Mouse (Mus musculus) myocyte (in vitro differentiated cells): ENCODE measurements around the gene Prim1. TPM values are rescaled to one million over a fixed set of nuclear protein-coding genes. Genes with fewer than 3 reads are reported as not detected.

ENCODE experiments used
- H3K27me3 ChIP-seq: one replicate; pipeline ENCODE4 v1.6.1; 2011; ENCODE audit not compliant: control insufficient read depth, insufficient read depth, insufficient read length
- H3K36me3 ChIP-seq: one replicate; pipeline ENCODE4 v1.6.1; 2011; ENCODE audit not compliant: control insufficient read depth, insufficient read depth
- H3K4me2 ChIP-seq: one replicate; pipeline ENCODE4 v1.6.1; 2011; ENCODE audit warnings: low read depth, control low read depth
- H3K4me3 ChIP-seq: one replicate; pipeline ENCODE4 v1.5.1; 2011; ENCODE audit warnings: mild to moderate bottlenecking, control low read depth, moderate library complexity
- H3K79me2 ChIP-seq: one replicate; pipeline ENCODE4 v1.6.1; 2011; ENCODE audit not compliant: control insufficient read depth, insufficient read depth
- H3ac ChIP-seq: one replicate; pipeline ENCODE4 v1.6.1; 2011; ENCODE audit not compliant: control insufficient read depth, insufficient read length
- CEBPB ChIP-seq: IDR thresholded peaks from 2 replicates; pipeline ENCODE4 v1.6.1; 2011; ENCODE audit warnings: mild to moderate bottlenecking, moderate library complexity; ENCODE audit not compliant: poor library complexity, insufficient read depth, severe bottlenecking
- E2F4 ChIP-seq: IDR thresholded peaks from one replicate; pipeline ENCODE4 v1.6.1; 2011; ENCODE audit warnings: mild to moderate bottlenecking, control low read depth, moderate library complexity; ENCODE audit not compliant: insufficient read depth
- MAX ChIP-seq: IDR thresholded peaks from one replicate; pipeline ENCODE4 v1.6.1; 2011; ENCODE audit warnings: low read depth, mild to moderate bottlenecking, control low read depth
- MYOD1 ChIP-seq, 3 experiments: IDR thresholded peaks; one replicate each; pipeline ENCODE4 v1.6.1; 2011; ENCODE audit warnings: control low read depth in 2 of 3, low read depth in 2 of 3, mild to moderate bottlenecking in 2 of 3, moderate library complexity in 1 of 3; ENCODE audit not compliant: insufficient read length in 2 of 3, control insufficient read depth in 1 of 3
- MYOG ChIP-seq, 3 experiments: IDR thresholded peaks; one replicate each; pipeline ENCODE4 v1.6.1; 2011; ENCODE audit warnings: control low read depth in 2 of 3, low read depth in 2 of 3, mild to moderate bottlenecking in 2 of 3; ENCODE audit not compliant: insufficient read length in 2 of 3, control insufficient read depth in 1 of 3, insufficient read depth in 1 of 3
- POLR2AphosphoS2 ChIP-seq: IDR thresholded peaks from one replicate; pipeline ENCODE4 v1.6.1; 2011; ENCODE audit warnings: low read depth, control low read depth; ENCODE audit not compliant: insufficient read length
- REST ChIP-seq: IDR thresholded peaks from one replicate; pipeline ENCODE4 v1.6.1; 2011; ENCODE audit warnings: mild to moderate bottlenecking, control low read depth, moderate library complexity; ENCODE audit not compliant: insufficient read depth, insufficient read length
- SRF ChIP-seq: IDR thresholded peaks from one replicate; pipeline ENCODE4 v1.6.1; 2011; ENCODE audit warnings: low read depth; ENCODE audit not compliant: control insufficient read depth, insufficient read length
- TCF12 ChIP-seq: IDR thresholded peaks from one replicate; pipeline ENCODE4 v1.6.1; 2011; ENCODE audit warnings: mild to moderate bottlenecking, control low read depth; ENCODE audit not compliant: poor library complexity, insufficient read depth, severe bottlenecking
- TCF3 ChIP-seq: IDR thresholded peaks from one replicate; pipeline ENCODE4 v1.6.1; 2011; ENCODE audit warnings: low read depth, control low read depth; ENCODE audit not compliant: insufficient read length
- USF1 ChIP-seq: IDR thresholded peaks from one replicate; pipeline ENCODE4 v1.6.1; 2011; ENCODE audit warnings: low read depth, mild to moderate bottlenecking, control low read depth, moderate library complexity
- polyA plus RNA-seq: library from polyadenylated mRNA; unstranded; fragments of >200 nt; fragmentation: generic; extraction: Trizol; gene quantifications from one replicate; pipeline ENCODE4 v1.2.1, GENCODE M21; 2012; ENCODE audit warnings: missing spikeins

Gene Prim1
- polyA plus RNA-seq, 1 experiment, result 9.1 TPM

DNA sequence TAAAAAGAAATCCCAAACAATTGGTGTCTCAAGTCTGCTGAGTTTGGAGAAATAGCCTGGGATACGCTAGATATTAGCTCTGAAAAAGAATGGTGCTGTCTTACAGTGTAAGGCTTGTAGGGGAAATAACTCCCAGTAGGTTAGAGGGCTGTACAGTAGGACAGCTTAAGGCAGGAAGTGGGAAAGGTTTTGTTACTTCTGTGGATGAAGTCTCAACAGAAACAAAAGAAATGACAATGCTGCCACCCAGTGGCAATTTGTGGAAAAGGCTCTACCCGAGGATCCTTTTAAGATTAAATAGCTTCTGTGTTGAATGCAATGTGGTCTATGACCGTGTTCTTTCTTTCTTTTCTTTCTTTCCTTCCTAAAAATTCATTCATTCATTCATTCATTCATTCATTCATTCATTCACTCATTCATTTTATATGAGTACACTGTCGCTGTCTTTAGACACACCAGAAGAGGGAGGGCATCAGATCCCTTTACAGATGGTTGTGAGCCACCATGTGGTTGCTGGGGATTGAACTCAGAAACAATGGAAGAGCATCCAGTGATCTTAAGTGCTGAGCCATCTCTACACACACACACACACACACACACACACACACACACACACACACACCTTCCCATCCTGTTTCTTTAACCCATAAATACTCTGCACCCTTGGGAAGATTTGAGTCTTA is 6.6 kb upstream of the Prim1 start:
- no peak overlapping the region for H3K4me2 ChIP-seq
- H3K27me3 ChIP-seq, result no peaks in the 10 kb centered on the region
- no peak overlapping the region for H3ac ChIP-seq
- no peak overlapping the region for H3K4me3 ChIP-seq
- no peaks in the 10 kb centered on the region for H3K36me3 ChIP-seq
- TF ChIP-seq TCF3 (no peak), SRF (no peak), CEBPB (no peak), MYOD1 (IDR thresholded peaks at IDR 0.05; ENCODE audit: control insufficient read depth in 1 of 3, insufficient read length in 2 of 3, low read depth in 2 of 3) (no peak), MYOG (IDR thresholded peaks at IDR 0.05; ENCODE audit: control insufficient read depth in 1 of 3, insufficient read depth in 1 of 3, insufficient read length in 2 of 3, low read depth in 2 of 3) (no peak), TCF12 (no peak), MAX (no peak)
- H3K79me2 ChIP-seq, result no peaks in the 10 kb centered on the region

DNA sequence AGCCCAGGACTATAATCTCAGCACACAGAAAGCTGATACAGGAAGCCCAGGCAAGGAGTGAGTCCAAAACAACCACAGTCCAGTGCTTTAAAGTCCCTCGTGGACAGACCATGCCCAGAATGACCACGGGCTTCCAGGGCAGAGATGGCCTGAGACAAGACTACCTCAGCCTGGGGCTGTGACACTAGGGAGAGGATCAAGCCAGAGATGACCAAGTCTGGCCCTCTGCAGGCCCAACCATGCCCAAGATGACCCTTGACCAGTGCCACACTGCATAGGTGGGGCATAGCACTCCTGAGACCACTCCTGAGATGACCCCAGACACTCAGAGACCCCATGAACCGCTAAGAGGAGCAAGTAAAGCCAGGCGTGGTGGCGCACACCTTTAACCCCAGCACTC is 5.2 kb upstream of the Prim1 start:
- Histone ChIP-seq H3K4me2 (no peak overlapping the region), H3ac (no peak overlapping the region), H3K4me3 (no peak overlapping the region), H3K36me3 (no peaks in the 10 kb centered on the region), H3K79me2 (no peaks in the 10 kb centered on the region), H3K27me3 (no peaks in the 10 kb centered on the region)
- no peak for TF ChIP-seq E2F4
- no peak for TF ChIP-seq SRF
- no peak for TF ChIP-seq POLR2AphosphoS2
- TF ChIP-seq TCF12, result no peak
- no peak for TF ChIP-seq REST

DNA sequence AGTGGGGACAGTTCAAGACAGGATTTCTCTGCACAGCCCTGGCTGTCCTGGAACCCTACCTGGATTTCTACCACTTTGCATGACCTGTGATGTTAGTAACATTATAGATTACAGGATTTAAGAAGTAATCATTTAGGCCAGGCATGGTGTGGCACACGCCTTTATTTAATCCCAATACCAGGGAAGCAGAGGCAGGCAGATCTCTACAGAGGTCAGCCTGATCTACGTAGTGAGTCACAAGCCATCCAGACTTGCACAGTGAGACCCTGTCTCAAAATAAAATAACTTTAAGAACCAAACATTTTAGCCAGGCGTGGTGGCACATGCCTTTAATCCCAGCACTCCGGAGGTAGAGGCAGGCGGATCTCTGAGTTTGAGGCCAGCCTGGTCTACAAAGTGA is 7.2 kb downstream of the Prim1 start:
- Histone ChIP-seq H3K36me3 (peaks cover 3% of the 10 kb centered on the region), H3K4me2 (no peak overlapping the region), H3K79me2 (no peaks in the 10 kb centered on the region), H3ac (no peak overlapping the region), H3K27me3 (no peaks in the 10 kb centered on the region), H3K4me3 (no peak overlapping the region)
- TF ChIP-seq TCF3, result no peak
- TF ChIP-seq MYOD1 (IDR thresholded peaks at IDR 0.05; ENCODE audit: control insufficient read depth in 1 of 3, insufficient read length in 2 of 3, low read depth in 2 of 3), result no peak
- no peak for TF ChIP-seq SRF
- no peak for TF ChIP-seq REST
- no peak for TF ChIP-seq USF1
- TF ChIP-seq TCF12, result no peak
- TF ChIP-seq MYOG (IDR thresholded peaks at IDR 0.05; ENCODE audit: control insufficient read depth in 1 of 3, insufficient read depth in 1 of 3, insufficient read length in 2 of 3, low read depth in 2 of 3), result no peak
- TF ChIP-seq MAX, result no peak
- no peak for TF ChIP-seq CEBPB

DNA sequence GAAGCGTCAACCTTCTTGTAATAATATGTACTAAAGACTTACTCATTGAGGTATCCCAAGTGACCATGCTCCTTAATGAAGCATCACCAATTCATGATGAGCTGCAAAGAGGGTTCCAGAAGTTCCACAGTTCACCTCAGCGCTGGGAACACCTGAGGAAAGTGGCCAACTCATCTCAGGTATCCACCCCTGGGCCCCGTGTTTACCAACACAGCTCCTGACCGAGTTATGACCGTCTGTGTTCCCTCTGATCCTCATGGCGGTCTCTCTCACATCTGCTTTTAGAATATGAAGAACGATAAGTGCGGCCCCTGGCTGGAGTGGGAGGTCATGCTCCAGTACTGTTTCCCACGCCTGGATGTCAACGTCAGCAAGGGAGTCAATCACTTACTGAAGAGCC is 8.5 kb downstream of the Prim1 start:
- Histone ChIP-seq H3K4me2 (no peak overlapping the region), H3K27me3 (no peaks in the 10 kb centered on the region), H3ac (no peak overlapping the region), H3K36me3 (peaks cover 7% of the 10 kb centered on the region), H3K4me3 (no peak overlapping the region), H3K79me2 (no peaks in the 10 kb centered on the region)
- TF ChIP-seq POLR2AphosphoS2, result no peak
- TF ChIP-seq MAX, result no peak
- no peak for TF ChIP-seq TCF3
- no peak for TF ChIP-seq SRF
- no peak for TF ChIP-seq TCF12
- TF ChIP-seq CEBPB, result no peak

DNA sequence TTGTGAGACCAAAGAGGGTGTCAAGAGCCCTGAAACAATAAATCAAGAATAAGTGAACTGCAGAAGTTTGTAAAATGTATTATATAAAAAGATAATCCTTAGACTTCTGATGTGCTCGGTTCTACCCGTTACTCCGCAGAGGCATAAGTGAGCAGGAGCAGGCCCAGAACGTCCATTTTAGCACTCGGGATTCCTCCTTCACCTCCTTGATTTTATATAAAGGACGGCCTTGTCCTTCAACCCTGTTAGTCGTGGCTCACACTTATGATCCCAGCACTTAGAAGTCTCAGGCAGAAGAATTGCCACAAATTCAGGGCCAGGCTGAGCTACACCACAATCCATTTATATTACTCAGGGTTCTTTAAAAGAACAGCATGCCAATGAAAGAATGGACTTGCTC is 15.0 kb downstream of the Prim1 start:
- Histone ChIP-seq H3K27me3 (no peaks in the 10 kb centered on the region), H3K79me2 (no peaks in the 10 kb centered on the region), H3K36me3 (peaks cover 3% of the 10 kb centered on the region), H3K4me3 (no peak overlapping the region), H3ac (no peak overlapping the region), H3K4me2 (no peak overlapping the region)
- no peak for TF ChIP-seq E2F4
- no peak for TF ChIP-seq TCF3
